Mouse (Mus musculus): ENCODE measurements around the gene Krtap4-7. TPM values are rescaled to one million over a fixed set of nuclear protein-coding genes. Genes with fewer than 3 reads are reported as not detected.
"Not testable (repeated sequence)": the region's sequence is repeated elsewhere in the genome, so short reads cannot be mapped to it uniquely, and the experiment has no call there.

The Krtap4-7 gene
- polyA plus RNA-seq (2015; fragmentation: Nextera tagmentation; extraction: Ambion mirVana): not detected in 2 replicates

- not testable (repeated sequence) for H3K4me3 ChIP-seq; H3K4me2 ChIP-seq; H3K9me3 ChIP-seq; H3K27ac ChIP-seq (replicated peaks); H3K9ac ChIP-seq; H3K36me3 ChIP-seq; H3K4me1 ChIP-seq (replicated peaks); H3K27me3 ChIP-seq; ATAC-seq (ENCODE audit: low read depth)
- 83% methylated on average over 9 of the region's 9 CpGs for whole genome bisulfite sequencing
These were observed at the start of gene Krtap4-7 for GRCm38 (mm10) chr11:99643635-99644139. TSS of gene Krtap4-7 (minus strand) at chr11:99644089.

- no peaks in the 10 kb centered on the region for H3K4me1 ChIP-seq (replicated peaks)
- 85% methylated on average over 1 of the region's 1 CpGs for whole genome bisulfite sequencing
- H3K9me3 ChIP-seq: no peaks in the 10 kb centered on the region
- no peaks in the 10 kb centered on the region for H3K36me3 ChIP-seq
- no peak within 1 kb of the TSS for H3K4me3 ChIP-seq
- H3K27me3 ChIP-seq: no peaks in the 10 kb centered on the region
- ATAC-seq (ENCODE audit: low read depth): no peak
- no peak within 1 kb of the TSS for H3K4me2 ChIP-seq
- no peak within 1 kb of the TSS for H3K27ac ChIP-seq (replicated peaks)
- H3K9ac ChIP-seq: no peak within 1 kb of the TSS
These were observed 46.6 kb upstream of the Krtap4-7 start, which contains the start of gene Gm14190 for GRCm38 (mm10) chr11:99690463-99690862. TSS of gene Gm14190 (minus strand) at chr11:99690740.

- not testable (repeated sequence) for H3K27me3 ChIP-seq; H3K4me1 ChIP-seq (replicated peaks); H3K27ac ChIP-seq (replicated peaks); H3K4me3 ChIP-seq; H3K36me3 ChIP-seq; H3K9me3 ChIP-seq; H3K4me2 ChIP-seq; H3K9ac ChIP-seq; ATAC-seq (ENCODE audit: low read depth)
- WGBS: 81% methylated on average over 1 of the region's 1 CpGs
These were observed 41.3 kb upstream of the Krtap4-7 start for GRCm38 (mm10) chr11:99685235-99685634.

GRCm38 (mm10) chr11:99683481-99683880 lies 39.6 kb upstream of the Krtap4-7 start:
- no peak for ATAC-seq (ENCODE audit: low read depth)
- no peaks in the 10 kb centered on the region for H3K9me3 ChIP-seq
- H3K27ac ChIP-seq (replicated peaks): no peak overlapping the region
- WGBS: 80% methylated on average over 2 of the region's 2 CpGs
- no peaks in the 10 kb centered on the region for H3K36me3 ChIP-seq
- H3K4me1 ChIP-seq (replicated peaks): no peaks in the 10 kb centered on the region
- H3K9ac ChIP-seq: no peak overlapping the region
- no peak overlapping the region for H3K4me3 ChIP-seq
- no peak overlapping the region for H3K4me2 ChIP-seq
- H3K27me3 ChIP-seq: no peaks in the 10 kb centered on the region

- H3K27ac ChIP-seq (replicated peaks): no peak within 1 kb of the TSS
- no peaks in the 10 kb centered on the region for H3K27me3 ChIP-seq
- H3K9ac ChIP-seq: no peak within 1 kb of the TSS
- H3K36me3 ChIP-seq: no peaks in the 10 kb centered on the region
- H3K9me3 ChIP-seq: no peaks in the 10 kb centered on the region
- ATAC-seq (ENCODE audit: low read depth): no peak
- H3K4me1 ChIP-seq (replicated peaks): no peaks in the 10 kb centered on the region
- H3K4me2 ChIP-seq: no peak within 1 kb of the TSS
- no peak within 1 kb of the TSS for H3K4me3 ChIP-seq
These were observed 22.0 kb upstream of the Krtap4-7 start, which contains the start of gene Krtap4-6 for GRCm38 (mm10) chr11:99665860-99666259. TSS of gene Krtap4-6 (minus strand) at chr11:99665960.

- Histone ChIP-seq H3K4me1 (replicated peaks) (no peaks in the 10 kb centered on the region), H3K36me3 (no peaks in the 10 kb centered on the region), H3K9me3 (no peaks in the 10 kb centered on the region), H3K9ac (no peak overlapping the region), H3K4me3 (no peak overlapping the region), H3K4me2 (no peak overlapping the region), H3K27ac (replicated peaks) (no peak overlapping the region), H3K27me3 (no peaks in the 10 kb centered on the region)
- ATAC-seq (ENCODE audit: low read depth): no peak
- WGBS: 86% methylated on average over 10 of the region's 10 CpGs
These were observed 18.9 kb upstream of the Krtap4-7 start for GRCm38 (mm10) chr11:99662802-99663201.

GRCm38 (mm10) chr11:99659256-99659655 lies 15.4 kb upstream of the Krtap4-7 start:
- WGBS: 77% methylated on average over 4 of the region's 4 CpGs
- no peaks in the 10 kb centered on the region for H3K9me3 ChIP-seq
- H3K9ac ChIP-seq: no peak overlapping the region
- H3K27ac ChIP-seq (replicated peaks): no peak overlapping the region
- no peak for ATAC-seq (ENCODE audit: low read depth)
- H3K36me3 ChIP-seq: no peaks in the 10 kb centered on the region
- no peak overlapping the region for H3K4me2 ChIP-seq
- no peaks in the 10 kb centered on the region for H3K4me1 ChIP-seq (replicated peaks)
- H3K4me3 ChIP-seq: no peak overlapping the region
- no peaks in the 10 kb centered on the region for H3K27me3 ChIP-seq

- not testable (repeated sequence) for H3K4me1 ChIP-seq (replicated peaks); H3K4me2 ChIP-seq; H3K27ac ChIP-seq (replicated peaks); ATAC-seq (ENCODE audit: low read depth); H3K27me3 ChIP-seq; H3K9me3 ChIP-seq; H3K9ac ChIP-seq; H3K4me3 ChIP-seq; H3K36me3 ChIP-seq
- 57% methylated on average over 10 of the region's 10 CpGs for WGBS
These were observed 14.7 kb upstream of the Krtap4-7 start, which contains the start of gene Gm11563 for GRCm38 (mm10) chr11:99658467-99659010. TSS of gene Gm11563 (minus strand) at chr11:99658960.

GRCm38 (mm10) chr11:99657051-99657450 lies 13.2 kb upstream of the Krtap4-7 start:
- Histone ChIP-seq H3K36me3 (no peaks in the 10 kb centered on the region), H3K27ac (replicated peaks) (no peak overlapping the region), H3K9me3 (no peaks in the 10 kb centered on the region), H3K4me2 (no peak overlapping the region), H3K4me3 (no peak overlapping the region), H3K4me1 (replicated peaks) (no peaks in the 10 kb centered on the region), H3K9ac (no peak overlapping the region), H3K27me3 (no peaks in the 10 kb centered on the region)
- WGBS: 40% methylated on average over 5 of the region's 5 CpGs
- ATAC-seq (ENCODE audit: low read depth): no peak

- no peak for ATAC-seq (ENCODE audit: low read depth)
- Histone ChIP-seq H3K9me3 (no peaks in the 10 kb centered on the region), H3K4me1 (replicated peaks) (no peaks in the 10 kb centered on the region), H3K4me2 (no peak within 1 kb of the TSS), H3K36me3 (no peaks in the 10 kb centered on the region), H3K27ac (replicated peaks) (no peak within 1 kb of the TSS), H3K4me3 (no peak within 1 kb of the TSS), H3K27me3 (no peaks in the 10 kb centered on the region), H3K9ac (no peak within 1 kb of the TSS)
- 82% methylated on average over 2 of the region's 2 CpGs for WGBS
These were observed 6.2 kb upstream of the Krtap4-7 start, which contains the start of gene Gm11555 for GRCm38 (mm10) chr11:99650136-99650535. TSS of gene Gm11555 (minus strand) at chr11:99650236.

GRCm38 (mm10) chr11:99646444-99646843 lies 2.6 kb upstream of the Krtap4-7 start:
- Histone ChIP-seq H3K27ac (replicated peaks) (no peak overlapping the region), H3K36me3 (no peaks in the 10 kb centered on the region), H3K9ac (no peak overlapping the region), H3K4me2 (no peak overlapping the region), H3K4me3 (no peak overlapping the region), H3K4me1 (replicated peaks) (no peaks in the 10 kb centered on the region), H3K9me3 (no peaks in the 10 kb centered on the region), H3K27me3 (no peaks in the 10 kb centered on the region)
- WGBS: 90% methylated on average over 15 of the region's 15 CpGs
- ATAC-seq (ENCODE audit: low read depth): no peak

- ATAC-seq (ENCODE audit: low read depth): no peak
- Histone ChIP-seq H3K9me3 (no peaks in the 10 kb centered on the region), H3K4me2 (no peak overlapping the region), H3K4me1 (replicated peaks) (no peaks in the 10 kb centered on the region), H3K9ac (no peak overlapping the region), H3K27me3 (no peaks in the 10 kb centered on the region), H3K4me3 (no peak overlapping the region), H3K27ac (replicated peaks) (no peak overlapping the region), H3K36me3 (no peaks in the 10 kb centered on the region)
- WGBS: 60% methylated on average over 3 of the region's 3 CpGs
These were observed 462 bp upstream of the Krtap4-7 start for GRCm38 (mm10) chr11:99644351-99644750.

- H3K36me3 ChIP-seq: no peaks in the 10 kb centered on the region
- H3K27me3 ChIP-seq: no peaks in the 10 kb centered on the region
- H3K9me3 ChIP-seq: no peaks in the 10 kb centered on the region
- no peak for ATAC-seq (ENCODE audit: low read depth)
- WGBS: 42% methylated on average over 1 of the region's 1 CpGs
- H3K4me1 ChIP-seq (replicated peaks): no peaks in the 10 kb centered on the region
- H3K4me2 ChIP-seq: no peak overlapping the region
- H3K4me3 ChIP-seq: no peak overlapping the region
- H3K27ac ChIP-seq (replicated peaks): no peak overlapping the region
- no peak overlapping the region for H3K9ac ChIP-seq
These were observed 3.0 kb downstream of the Krtap4-7 start for GRCm38 (mm10) chr11:99640926-99641325.
